Mouse (Mus musculus): Measurements from ENCODE around the gene Lhpp.

The Lhpp gene

DNA sequence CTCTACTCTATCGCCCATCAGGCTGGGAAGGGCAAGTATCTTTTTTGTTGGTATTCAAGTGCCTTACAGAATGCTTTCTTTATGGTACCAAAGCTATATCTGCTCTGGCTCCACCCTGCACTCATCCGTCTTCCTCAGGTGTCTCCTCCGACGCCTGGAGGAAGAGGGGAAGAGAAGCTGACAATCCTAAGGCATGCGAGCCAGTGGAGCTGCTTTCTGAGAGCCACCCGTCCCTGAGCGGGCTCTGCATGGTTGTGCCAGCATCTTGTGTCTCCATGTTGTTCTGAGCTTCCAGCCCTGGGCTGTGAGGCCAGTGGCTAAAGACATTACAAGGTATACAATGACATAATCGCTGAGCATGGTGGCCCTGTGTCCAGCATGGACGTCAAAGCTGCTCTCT lies 123.8 kb downstream of the Lhpp start:
- in situ Hi-C loops (cut with MboI, MseI), result no loop called here

DNA sequence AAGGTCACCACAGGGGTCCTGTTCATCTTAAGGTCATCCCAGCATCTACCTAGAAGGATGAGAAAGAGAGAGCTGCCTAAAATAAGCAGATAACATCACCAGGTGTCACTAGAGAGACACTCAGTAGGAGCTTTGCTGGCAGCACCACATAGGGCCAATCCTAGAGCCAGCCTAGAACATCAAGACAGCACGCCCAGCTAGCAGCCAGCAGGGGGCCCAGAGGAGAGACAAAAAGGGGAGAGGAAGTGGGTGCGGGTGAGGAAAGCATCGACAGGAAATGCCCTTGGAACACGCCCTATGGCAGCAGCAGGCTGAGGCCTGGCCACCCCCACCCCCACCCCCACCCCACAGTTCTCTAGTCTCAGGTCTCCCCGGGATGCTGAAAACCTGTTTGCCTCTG lies 124.7 kb downstream of the Lhpp start:
- in situ Hi-C loops (cut with MboI, MseI), result no loop called here

DNA sequence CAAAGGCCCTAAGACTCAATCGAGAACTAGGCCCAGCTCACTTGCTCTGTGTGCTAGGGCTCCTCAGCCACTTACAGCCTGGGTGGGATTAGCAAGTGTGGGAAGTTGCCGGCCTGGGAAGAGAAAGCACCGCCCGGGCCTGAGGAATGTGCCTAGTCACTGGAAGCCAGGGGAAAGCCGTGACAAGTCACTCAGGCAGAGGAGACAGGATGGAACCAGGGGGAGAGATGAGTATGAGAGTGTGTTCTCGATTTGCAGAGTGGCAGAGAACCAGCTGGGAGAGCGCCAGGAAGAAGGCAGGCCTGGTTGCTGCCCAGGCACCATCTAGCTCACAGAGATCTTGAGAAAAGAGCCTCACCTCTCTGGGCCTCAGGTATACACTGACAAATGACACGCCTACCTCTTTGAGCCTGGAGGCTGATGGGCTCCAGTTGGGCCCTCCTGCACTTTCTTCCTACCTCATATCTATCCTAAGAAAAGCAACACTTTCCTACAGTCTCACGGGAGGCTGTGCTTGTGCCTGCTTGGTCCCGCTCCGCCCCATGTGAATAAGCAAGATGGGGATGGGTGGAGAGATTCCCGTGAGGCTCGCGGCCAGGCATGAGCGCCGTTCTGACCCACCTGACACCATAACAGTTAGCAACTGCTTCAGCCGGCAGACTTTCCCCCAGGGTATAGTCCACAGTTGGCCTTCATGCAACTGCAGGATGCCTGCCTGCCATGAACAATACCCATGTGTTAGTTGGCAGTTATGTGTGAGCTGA lies 125.8 kb downstream of the Lhpp start:
- in situ Hi-C loops (cut with MboI, MseI), result no loop called here

DNA sequence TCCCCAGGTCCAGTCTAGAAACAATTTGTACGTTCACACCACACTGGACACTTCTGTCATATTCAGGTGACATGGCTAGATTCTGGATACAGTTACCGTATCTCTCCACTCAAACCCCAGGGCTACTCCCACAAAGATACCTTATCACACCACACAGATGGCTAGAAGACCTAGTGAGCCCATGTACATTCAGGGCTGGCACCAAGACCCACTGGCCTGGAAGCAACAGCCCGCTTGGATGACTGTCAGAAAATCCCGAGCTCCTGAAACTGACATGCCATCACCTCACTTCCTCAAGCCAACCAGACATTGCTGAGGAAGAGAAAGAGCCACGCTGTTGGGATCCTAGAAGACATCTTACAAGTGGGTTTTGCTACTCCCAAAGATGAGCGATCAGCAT lies 128.4 kb downstream of the Lhpp start:
- in situ Hi-C loops (cut with MboI, MseI), result no loop called here

DNA sequence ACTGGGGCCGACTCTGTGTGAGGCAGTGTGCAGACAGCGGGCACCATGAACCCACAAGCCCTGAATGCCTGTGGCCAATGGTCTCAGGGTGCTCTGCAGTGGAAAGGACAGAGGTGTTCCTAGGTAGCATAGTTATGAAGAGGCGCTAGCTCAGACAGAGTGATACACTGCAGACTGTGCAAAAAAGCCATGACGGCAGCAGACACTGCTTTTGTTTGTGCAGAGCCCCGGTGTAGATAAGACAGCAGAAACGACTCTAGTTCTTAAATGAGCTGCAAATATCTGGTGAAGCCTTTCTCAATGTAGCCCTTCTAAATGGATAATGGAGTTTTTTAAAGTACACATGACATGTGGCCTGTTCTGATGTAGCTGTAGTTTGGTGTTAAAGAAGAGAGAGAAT lies 129.4 kb downstream of the Lhpp start:
- in situ Hi-C loops (cut with MboI, MseI), result no loop called here

DNA sequence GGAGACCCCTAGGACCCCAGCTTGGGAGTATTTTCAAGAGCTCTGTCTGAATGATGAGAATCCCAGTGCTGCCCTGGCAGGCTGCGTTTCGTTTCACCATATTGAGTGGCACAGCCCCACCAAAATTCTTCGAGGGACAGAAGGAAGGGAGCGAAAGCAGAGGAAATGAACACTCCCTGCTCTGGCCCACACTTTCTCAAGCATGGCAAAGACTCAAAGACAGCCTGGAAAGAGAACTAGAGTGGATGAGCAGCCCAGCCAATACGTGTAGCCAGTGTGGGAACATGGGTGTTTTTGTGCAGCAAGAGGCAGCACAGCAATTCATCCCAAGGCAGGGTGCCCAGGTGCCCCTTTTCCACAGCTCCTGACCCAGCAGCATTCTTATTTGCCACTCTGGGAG lies 132.5 kb downstream of the Lhpp start:
- in situ Hi-C loops (cut with MboI, MseI), result no loop called here

DNA sequence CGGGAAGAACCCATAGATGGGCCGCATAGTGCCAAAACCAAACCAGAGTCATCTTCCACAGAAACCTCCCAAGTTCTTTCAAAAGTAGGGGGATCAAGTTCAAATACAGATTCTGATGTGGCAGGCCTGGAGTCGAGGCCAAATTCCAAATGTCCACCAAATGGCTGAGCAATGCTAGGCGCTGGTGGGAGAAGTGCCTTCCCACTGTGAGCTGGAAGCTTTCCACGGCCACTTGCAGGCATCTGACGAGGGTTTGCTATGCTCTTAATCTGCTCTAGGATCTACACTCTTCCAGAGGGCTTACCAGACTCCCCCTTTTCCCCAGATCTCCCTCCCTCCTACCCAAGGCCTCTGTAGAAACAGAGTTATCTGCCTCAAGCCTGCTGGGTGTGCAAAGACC lies 136.7 kb downstream of the Lhpp start:
- in situ Hi-C loops (cut with MboI, MseI), result no loop called here

DNA sequence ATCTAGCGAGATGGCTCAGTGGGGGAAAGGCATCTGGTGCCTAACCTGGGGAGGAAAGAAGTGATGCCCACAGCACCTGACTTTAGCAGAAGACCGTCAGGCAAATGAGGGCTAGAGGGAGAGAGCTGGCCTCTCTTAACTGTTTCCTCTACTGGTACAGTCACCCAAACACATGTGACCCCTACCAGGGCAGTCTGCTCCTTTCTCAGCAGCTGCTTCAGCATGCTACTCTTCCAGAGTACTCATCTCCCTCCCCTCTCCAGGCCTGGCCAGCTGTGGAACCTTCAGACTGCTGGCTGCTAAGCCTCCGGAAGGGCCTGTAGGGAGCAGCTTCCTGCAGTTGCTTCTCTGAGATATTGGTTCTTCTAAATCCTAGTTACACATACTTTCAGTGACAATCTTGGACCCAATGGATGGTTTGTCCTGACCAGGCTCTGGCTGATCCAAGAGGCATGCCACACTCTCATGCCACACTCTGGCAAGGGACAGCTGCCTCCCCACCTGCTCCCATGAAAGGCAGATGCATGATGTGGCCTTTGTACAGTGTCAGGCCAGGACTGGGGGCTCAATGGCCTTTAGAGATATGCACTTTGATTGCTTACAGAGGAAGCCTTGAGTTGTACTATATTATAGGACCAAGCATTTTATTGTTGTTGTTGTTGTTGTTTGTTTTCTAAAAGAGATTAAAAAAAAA lies 137.8 kb downstream of the Lhpp start:
- in situ Hi-C loops (cut with MboI, MseI), result no loop called here

DNA sequence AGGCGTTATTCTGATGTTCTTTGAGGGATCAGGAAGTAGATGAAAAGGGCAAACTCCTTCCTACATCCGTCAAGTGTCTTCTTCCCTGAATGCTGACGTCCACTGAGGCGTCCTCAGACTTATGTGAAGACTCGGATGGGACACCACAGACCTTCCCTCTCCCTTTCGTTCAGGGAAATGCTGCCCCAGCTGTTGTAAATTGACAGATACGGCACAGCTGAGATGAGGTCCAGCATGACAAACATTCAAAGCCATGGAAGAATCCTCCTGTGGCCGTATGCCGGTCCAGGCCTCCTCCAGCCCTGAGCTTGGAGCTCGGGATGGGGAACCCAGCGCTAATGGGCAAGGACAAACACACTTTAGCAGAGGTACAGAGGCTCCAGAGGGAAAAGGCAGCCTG lies 139.1 kb downstream of the Lhpp start:
- in situ Hi-C loops (cut with MboI, MseI), result no loop called here

DNA sequence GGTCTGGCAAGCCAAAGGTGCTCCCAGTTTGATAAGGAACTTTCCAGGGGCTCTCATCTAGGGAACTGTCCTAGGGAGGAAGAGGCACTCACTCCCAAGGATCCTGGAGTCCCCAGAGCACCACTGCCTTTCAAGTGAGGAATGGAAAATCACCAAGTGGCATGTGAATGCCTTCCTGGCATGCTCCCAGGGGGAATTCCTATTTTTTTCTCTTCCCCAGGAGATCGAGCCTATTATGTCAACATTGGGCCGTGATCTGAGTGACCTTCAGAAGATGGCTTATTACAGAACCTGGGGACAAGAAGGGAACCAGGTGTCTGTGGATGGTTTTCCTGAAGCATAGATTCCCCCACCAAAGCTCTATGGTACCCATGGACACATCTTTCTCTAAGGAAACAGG lies 141.3 kb downstream of the Lhpp start:
- in situ Hi-C loops (cut with MboI, MseI), result no loop called here

DNA sequence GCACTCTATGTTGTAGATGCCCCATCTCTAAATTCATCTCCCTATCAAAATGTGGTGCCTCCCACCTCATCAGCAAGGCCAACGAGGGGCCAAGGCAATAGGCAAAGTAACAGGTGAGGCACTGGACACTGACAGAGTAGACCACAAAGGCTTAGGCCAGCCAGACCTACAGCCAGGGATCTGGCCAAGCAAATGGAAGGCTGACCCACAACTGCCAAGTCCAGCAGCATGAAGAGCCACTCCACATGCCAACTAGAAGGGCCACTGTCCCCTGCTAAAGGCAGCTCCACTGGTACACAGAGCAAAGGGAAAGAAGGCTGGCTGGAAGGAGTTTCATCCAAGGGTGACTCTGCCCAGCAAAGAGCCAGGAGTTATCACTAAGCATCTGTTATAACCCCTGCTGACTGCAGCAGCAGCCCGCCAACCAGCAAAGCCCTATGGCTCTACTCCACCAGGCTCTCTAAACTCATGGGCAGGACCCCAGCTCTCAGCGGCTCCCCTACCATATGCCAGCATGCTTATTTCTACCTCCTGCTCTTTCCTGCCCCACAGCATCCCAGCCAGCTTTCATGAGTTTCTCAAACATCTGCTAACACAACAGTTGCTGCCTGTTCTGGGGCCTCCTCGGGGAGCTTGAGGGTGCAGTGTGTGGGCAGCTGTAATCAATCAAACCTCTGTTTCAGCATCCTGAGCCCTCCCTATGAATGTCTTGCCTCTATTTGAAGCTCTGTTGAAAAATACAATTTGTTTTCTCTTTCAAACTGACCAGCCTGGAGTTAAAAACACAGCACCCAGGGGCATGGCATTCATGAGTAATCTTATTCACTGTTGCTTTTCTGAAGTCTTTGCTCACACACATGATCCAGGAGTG lies 143.3 kb downstream of the Lhpp start:
- in situ Hi-C loops (cut with MboI, MseI), result no loop called here

DNA sequence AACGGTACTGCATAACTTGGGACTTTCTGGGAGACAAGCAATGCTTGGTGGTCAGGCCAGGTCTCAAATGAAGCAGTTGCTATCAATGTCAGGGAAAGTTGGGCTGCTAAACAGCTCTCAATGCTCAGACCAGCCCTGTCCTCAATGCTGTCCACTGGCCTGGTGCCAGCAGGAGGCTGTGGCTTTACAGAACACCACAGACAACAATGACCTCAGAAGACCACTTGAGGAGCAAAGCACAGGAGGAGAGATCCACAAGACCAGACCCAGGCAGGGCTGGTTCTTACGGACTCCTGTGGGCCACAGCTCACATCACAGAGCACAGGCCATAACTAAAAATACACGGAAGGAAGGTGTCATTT lies 143.9 kb downstream of the Lhpp start:
- in situ Hi-C loops (cut with MboI, MseI), result no loop called here

All from T-helper 1 cell (primary cell).